Mouse (Mus musculus): Measurements from ENCODE around the gene Tnfsf13b.

Gene Tnfsf13b

DNA sequence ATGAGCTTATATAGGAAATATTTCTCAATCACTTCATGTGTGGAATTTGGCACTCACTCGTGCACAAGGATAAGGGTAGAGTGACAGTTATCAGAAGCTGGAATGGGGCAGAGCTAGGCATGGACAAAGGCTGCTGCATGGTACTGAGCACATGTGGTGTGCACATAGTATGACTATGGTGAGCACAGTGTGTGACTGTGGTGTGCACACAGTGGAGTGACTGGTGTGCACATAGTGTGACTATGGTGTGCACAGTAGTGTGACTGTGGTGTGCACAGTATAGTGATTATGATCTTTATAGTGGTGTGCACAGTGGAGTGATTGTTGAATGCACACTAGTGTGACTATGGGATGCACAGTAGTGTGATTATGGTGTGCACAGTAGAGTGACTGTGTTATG, 39.5 kb downstream of the Tnfsf13b start:
- DNase-seq = no peak

DNA sequence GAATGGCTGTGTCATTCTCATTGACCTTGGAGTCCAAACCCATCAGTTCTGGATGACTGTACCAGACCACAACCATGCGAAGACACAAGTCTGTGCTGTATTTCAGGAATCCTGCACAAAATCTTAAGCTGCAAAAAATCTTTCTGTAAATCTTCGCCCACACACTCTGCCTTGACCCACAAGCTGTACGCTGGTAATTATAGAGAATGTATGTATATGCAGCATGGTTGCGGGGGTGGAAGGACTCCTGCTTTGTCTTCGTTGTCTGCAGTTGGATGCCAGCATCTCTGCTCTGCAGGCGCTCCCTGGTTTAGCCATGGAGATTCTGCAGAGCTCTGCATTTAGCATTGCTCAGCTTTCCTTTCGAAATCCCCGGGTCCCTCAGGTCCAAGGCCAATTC, 42.9 kb downstream of the Tnfsf13b start:
- no peak for DNase-seq

DNA sequence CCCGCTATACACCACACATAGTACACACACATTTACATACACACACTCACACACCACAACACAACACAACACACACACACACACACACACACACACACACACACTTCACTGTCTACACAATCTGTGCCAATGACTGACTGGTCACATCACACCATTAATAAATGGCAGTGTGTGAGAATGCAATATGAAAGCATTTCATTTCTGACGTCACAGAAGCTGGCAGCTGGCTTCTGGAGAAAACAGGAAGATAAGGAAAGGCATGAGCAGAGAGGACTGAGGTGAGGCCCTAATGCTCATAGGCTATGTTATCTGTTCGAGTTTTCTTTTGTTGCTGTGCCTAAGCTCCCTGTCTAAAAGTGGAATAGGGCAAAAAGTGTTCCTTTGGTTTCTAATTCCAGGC, 45.3 kb downstream of the Tnfsf13b start:
- DNase-seq = no peak

- peak; percentile 75 to 78 for DNase-seq
These were observed 47.3 kb downstream of the Tnfsf13b start for GRCm38 (mm10) chr8:10053571-10053990.

DNA sequence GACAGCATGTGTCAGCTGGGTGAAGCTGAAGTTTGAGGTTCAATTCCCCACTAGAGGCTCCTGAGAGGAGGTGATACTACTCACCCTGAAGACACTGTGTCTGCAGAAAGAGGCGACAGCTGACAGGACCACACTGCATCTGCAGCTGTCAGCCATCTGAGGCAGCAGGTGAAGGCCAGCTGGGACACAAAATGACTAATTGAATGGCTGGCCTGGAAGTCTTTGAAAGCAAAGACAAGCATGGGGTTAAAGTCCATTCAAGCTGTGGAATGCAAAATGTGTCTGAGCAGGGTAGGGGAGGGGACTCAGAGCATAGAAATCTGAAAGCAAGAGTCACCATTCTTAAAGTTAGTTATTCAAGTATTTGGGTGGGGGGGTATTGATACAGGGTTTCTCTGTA, 54.7 kb downstream of the Tnfsf13b start:
- peak in 1 of 2 experiments; percentile 19 for DNase-seq

DNA sequence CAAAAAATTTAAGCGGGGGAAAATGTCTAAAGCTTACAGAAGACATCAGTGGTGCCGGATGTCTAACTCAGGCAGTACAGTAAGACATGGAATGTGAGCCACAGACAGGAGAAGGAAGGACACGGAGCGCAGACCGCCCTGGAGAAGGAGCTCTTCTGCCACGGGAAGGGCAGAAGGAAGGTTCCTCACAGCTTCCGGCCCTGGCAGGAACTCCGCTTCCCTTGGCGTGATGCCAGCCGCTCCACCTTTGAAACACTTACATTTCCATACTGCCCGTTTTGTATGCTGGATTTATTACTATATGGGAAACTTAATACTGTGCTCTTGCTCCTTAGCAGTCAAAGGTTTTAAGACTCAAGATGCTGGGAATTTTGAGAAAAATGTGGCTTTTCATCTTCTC, 60.6 kb downstream of the Tnfsf13b start:
- peak; percentile 74 to 76 for DNase-seq

DNA sequence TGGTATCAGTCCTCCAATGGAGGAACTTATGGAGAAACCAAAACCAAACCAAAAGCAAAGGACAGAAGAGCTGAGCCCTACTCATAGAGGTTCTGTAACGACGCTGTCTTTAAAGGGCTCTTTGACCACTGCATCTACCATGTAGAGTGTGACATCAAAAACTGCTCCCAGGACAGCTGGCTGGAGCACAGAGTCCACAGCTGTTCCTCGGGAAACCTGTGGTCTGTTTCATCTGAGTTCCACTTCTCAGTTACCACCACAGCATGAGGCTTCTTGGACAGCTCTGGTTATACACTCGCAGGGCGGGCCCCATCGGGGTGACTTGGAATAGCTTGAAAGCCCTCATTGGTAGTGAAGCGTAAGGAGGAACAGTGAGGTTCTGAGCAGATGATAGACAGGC, 61.5 kb downstream of the Tnfsf13b start:
- peak; percentile 15 to 31 for DNase-seq

- DNase-seq = peak; percentile 29 to 31
These were observed 66.1 kb downstream of the Tnfsf13b start for GRCm38 (mm10) chr8:10072347-10072746.

Measured in cerebellum, postnatal 10 days (tissue).